Mouse (Mus musculus): Measurements from ENCODE around the gene Gm5431. TPM values are rescaled to one million over a fixed set of nuclear protein-coding genes. Genes with fewer than 3 reads are reported as not detected.

Gene Gm5431
- polyA plus RNA-seq, 1 experiment: not detected

Other genes with a start within 250 kb of the Gm5431 start
- gene Rack1, start 101.9 kb downstream of the Gm5431 start, polyA plus RNA-seq (2012; ENCODE audit: insufficient read depth, insufficient read length, missing spikeins): 405 and 526 TPM in 2 replicates
- gene Trim41, start 84.9 kb downstream of the Gm5431 start, polyA plus RNA-seq (2012; ENCODE audit: insufficient read depth, insufficient read length, missing spikeins): 14.0 and 15.5 TPM in 2 replicates
- 1.4 and 1.5 TPM in 2 replicates for gene Trim7, start 76.1 kb downstream of the Gm5431 start, polyA plus RNA-seq (2012; ENCODE audit: insufficient read depth, insufficient read length, missing spikeins)
- gene Gm12184, start 75.6 kb downstream of the Gm5431 start, polyA plus RNA-seq (2012; ENCODE audit: insufficient read depth, insufficient read length, missing spikeins): 14.6 and 26.0 TPM in 2 replicates
- gene Irgm1, start 30.5 kb downstream of the Gm5431 start, polyA plus RNA-seq (2012; ENCODE audit: insufficient read depth, insufficient read length, missing spikeins): 9.2 and 11.6 TPM in 2 replicates
- gene Psme2b, start 44.0 kb upstream of the Gm5431 start, polyA plus RNA-seq (2012; ENCODE audit: insufficient read depth, insufficient read length, missing spikeins): 4.5 and 23.2 TPM in 2 replicates
- gene Olfr56, start 76.7 kb upstream of the Gm5431 start, polyA plus RNA-seq (2012; ENCODE audit: insufficient read depth, insufficient read length, missing spikeins): not detected in 2 replicates
- gene 9930111J21Rik1, start 77.2 kb upstream of the Gm5431 start, polyA plus RNA-seq (2012; ENCODE audit: insufficient read depth, insufficient read length, missing spikeins): 1.2 TPM in 1 of 2 replicates, not detected in the other
- gene Gm12185, start 90.0 kb upstream of the Gm5431 start, polyA plus RNA-seq (2012; ENCODE audit: insufficient read depth, insufficient read length, missing spikeins): not detected in 2 replicates
- gene Tgtp1, start 92.0 kb upstream of the Gm5431 start, polyA plus RNA-seq (2012; ENCODE audit: insufficient read depth, insufficient read length, missing spikeins): 7.6 and 16.9 TPM in 2 replicates
- gene 9930111J21Rik2, start 149.0 kb upstream of the Gm5431 start, polyA plus RNA-seq (2012; ENCODE audit: insufficient read depth, insufficient read length, missing spikeins): 1.8 and 4.0 TPM in 2 replicates
- 19.9 and 29.5 TPM in 2 replicates for gene Tgtp2, start 162.0 kb upstream of the Gm5431 start, polyA plus RNA-seq (2012; ENCODE audit: insufficient read depth, insufficient read length, missing spikeins)
- 2.9 and 4.6 TPM in 2 replicates for gene Ifi47, start 174.4 kb upstream of the Gm5431 start, polyA plus RNA-seq (2012; ENCODE audit: insufficient read depth, insufficient read length, missing spikeins)
- gene Olfr1396, start 212.7 kb upstream of the Gm5431 start, polyA plus RNA-seq (2012; ENCODE audit: insufficient read depth, insufficient read length, missing spikeins): 0.38 TPM in 1 of 2 replicates, not detected in the other
- not detected in 2 replicates for gene Olfr1395, start 240.1 kb upstream of the Gm5431 start, polyA plus RNA-seq (2012; ENCODE audit: insufficient read depth, insufficient read length, missing spikeins)

Measured in brown adipose tissue, adult 24 weeks (tissue).